Mouse (Mus musculus) monocyte, adult 2 months (primary cell): ENCODE measurements around the gene Cobll1.
A peak's percentile ranks its signal among the peaks of the same experiment; 100 is the strongest.

Source experiments
- DNase-seq, 2 experiments: peaks; one replicate each; pipeline ENCODE4 v3.0.0; 2022; ENCODE audit warnings: low spot score in 2 of 2, low read depth in 1 of 2

The Cobll1 gene

GRCm38 (mm10) chr2:65103801-65104200, 135.4 kb downstream of the Cobll1 start:
- DNase-seq, result no peak

GRCm38 (mm10) chr2:65101388-65101787, 137.8 kb downstream of the Cobll1 start:
- peak; percentile 9 to 34 for DNase-seq

- DNase-seq, result no peak
Measured at GRCm38 (mm10) chr2:65100001-65100400, 139.2 kb downstream of the Cobll1 start.

- no peak for DNase-seq
Measured at GRCm38 (mm10) chr2:65095571-65095970, 143.6 kb downstream of the Cobll1 start.

- DNase-seq, result no peak
Measured at GRCm38 (mm10) chr2:65093990-65094389, 145.2 kb downstream of the Cobll1 start.

DNA sequence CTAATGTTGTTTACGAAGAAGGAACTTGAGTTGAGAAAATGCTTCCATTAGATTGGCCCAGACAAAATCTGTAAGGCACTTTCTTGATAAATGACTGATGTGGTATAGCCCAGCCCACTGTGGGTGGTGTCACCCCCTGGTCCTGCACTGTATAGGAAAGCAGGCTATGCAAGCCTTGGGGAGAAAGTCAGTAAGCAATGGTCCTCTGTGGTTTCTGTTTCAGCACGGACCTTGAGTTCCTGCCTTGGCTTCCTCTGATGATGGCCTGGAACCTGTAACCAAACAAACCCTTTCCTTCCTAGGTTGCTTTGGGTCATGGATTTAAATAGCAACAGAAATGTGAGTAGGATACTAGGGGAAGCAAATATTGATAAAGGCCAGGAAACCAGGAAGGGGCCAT, 148.2 kb downstream of the Cobll1 start:
- no peak for DNase-seq

DNA sequence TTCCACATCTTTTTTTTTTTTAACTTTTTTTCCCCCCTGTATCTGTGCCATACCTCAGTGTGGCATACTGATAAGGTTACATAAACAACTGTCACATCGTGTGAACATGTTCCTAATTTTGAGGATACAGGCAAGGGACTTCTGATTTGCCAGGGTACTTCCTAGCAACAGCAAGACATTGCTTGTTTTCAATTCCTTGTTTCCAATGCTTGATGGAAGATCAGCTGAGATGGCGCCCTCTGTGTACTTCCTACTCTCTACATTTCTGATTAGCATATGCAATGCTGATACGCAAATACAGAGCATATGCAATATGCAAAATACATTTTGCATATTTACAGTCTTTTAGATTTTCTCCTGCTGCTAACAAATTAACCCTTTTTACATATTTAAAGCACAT, 152.0 kb downstream of the Cobll1 start:
- DNase-seq, result no peak

DNA sequence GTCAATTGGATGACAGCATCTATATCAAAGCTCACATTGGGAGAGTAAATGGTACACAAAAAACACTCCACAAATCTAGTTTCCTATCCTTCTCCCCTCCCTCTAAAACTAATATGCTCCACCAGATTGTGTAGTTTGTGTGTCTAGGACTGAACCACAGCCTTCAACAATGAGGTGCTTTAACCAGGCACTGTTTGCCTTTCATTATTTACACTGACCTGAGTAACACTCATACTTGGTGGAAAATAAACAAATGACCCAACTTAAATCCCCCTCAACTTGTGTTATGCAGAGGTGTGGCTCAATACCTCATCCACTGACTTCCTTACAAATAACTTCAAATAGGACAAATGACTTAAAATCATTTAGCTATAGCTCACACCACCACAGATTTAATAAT, 155.8 kb downstream of the Cobll1 start:
- no peak for DNase-seq

GRCm38 (mm10) chr2:65077544-65077943, 161.7 kb downstream of the Cobll1 start:
- no peak for DNase-seq

DNA sequence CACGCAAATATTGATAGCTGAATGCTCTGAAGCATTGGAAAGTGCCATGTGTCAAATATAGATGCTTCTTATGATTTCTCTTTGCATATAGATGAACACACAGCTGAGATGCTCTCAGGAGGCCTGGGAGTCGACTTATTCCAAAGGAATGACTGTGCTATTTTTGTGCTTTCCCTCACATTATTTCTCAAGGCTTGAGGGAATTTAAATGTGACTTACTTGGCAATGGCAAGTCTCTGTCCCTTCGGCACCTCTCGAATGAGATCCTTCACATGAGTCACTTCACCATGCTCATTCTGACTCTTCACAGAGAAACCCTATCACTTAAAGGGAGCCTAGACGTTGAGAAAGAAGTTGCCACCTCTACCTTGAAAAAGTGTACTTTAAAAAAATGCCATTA, 163.4 kb downstream of the Cobll1 start:
- no peak for DNase-seq

- DNase-seq, result no peak
Measured at GRCm38 (mm10) chr2:65075431-65075830, 163.8 kb downstream of the Cobll1 start.

- no peak for DNase-seq
Measured at GRCm38 (mm10) chr2:65072205-65072604, 167.0 kb downstream of the Cobll1 start.

GRCm38 (mm10) chr2:65053764-65054163, 185.4 kb downstream of the Cobll1 start:
- no peak for DNase-seq

GRCm38 (mm10) chr2:65052191-65053012, 186.8 kb downstream of the Cobll1 start:
- no peak for DNase-seq

GRCm38 (mm10) chr2:65050776-65051175, 188.4 kb downstream of the Cobll1 start:
- no peak for DNase-seq

- no peak for DNase-seq
Measured at GRCm38 (mm10) chr2:65048234-65049017, 190.8 kb downstream of the Cobll1 start.
